Mouse (Mus musculus) adrenal gland, adult 2 months (tissue): ENCODE results near the gene Rps6ka2. TPM values are rescaled to one million over a fixed set of nuclear protein-coding genes. Genes with fewer than 3 reads are reported as not detected.
A peak's percentile ranks its signal among the peaks of the same experiment; 100 is the strongest.
"Not testable (repeated sequence)": the region's sequence is repeated elsewhere in the genome, so short reads cannot be mapped to it uniquely, and the experiment has no call there.

Source experiments
- DNase-seq: peaks from one replicate; pipeline ENCODE4 v3.0.0; 2021
- long read RNA-seq: library from polyadenylated mRNA; stranded (forward); transcript quantifications from one replicate; pipeline ENCODE4 v2.0.0, GENCODE M21; 2021
- polyA plus RNA-seq: library from polyadenylated mRNA; depleted of rRNA; stranded (reverse); fragments of >200 nt; gene quantifications from 2 replicates; pipeline ENCODE4 v1.2.3, GENCODE M21; 2012; rRNA removed
- total RNA-seq, 2 experiments: library from RNA; stranded (reverse); gene quantifications; 2 replicates each; pipeline ENCODE4 v1.2.3; 2021

Rps6ka2 gene
- total RNA-seq (10 to 100 TPM; 10.6 to 18.2 TPM), polyA plus RNA-seq (7.6 and 10.2 TPM in 2 replicates)
- long read RNA-seq, full-length matches to known transcripts = 1 of 7 reads
- long read RNA-seq, partial matches to known transcripts = 5 of 7 reads
- long read RNA-seq, other reads (novel, unspliced or antisense) = 1 of 7 reads

GRCm38 (mm10) chr17:7169627-7170303, at the start of gene Rps6ka2:
Gene Rps6ka2, plus strand, starts transcription at chr17:7170115.
- DNase-seq = peak; percentile 99

GRCm38 (mm10) chr17:7120835-7121234, 49.1 kb upstream of the Rps6ka2 start:
- DNase-seq = not testable (repeated sequence)

- not testable (repeated sequence) for DNase-seq
Observed at GRCm38 (mm10) chr17:7122554-7122953, 47.4 kb upstream of the Rps6ka2 start.

- DNase-seq = not testable (repeated sequence)
Observed at GRCm38 (mm10) chr17:7126475-7126874, 43.4 kb upstream of the Rps6ka2 start.

GRCm38 (mm10) chr17:7134002-7134401, 35.9 kb upstream of the Rps6ka2 start:
- not testable (repeated sequence) for DNase-seq

GRCm38 (mm10) chr17:7135277-7135676, 34.6 kb upstream of the Rps6ka2 start:
- DNase-seq = not testable (repeated sequence)

GRCm38 (mm10) chr17:7138186-7138925, 31.6 kb upstream of the Rps6ka2 start:
- DNase-seq = no peak

GRCm38 (mm10) chr17:7140399-7141174, 29.3 kb upstream of the Rps6ka2 start:
- no peak for DNase-seq

- DNase-seq = peak; percentile 49
Observed at GRCm38 (mm10) chr17:7142367-7142766, 27.5 kb upstream of the Rps6ka2 start.

- no peak for DNase-seq
Observed at GRCm38 (mm10) chr17:7143885-7144518, 25.9 kb upstream of the Rps6ka2 start.

GRCm38 (mm10) chr17:7145373-7146058, 24.4 kb upstream of the Rps6ka2 start:
- DNase-seq = no peak

- no peak for DNase-seq
Observed at GRCm38 (mm10) chr17:7146479-7146878, 23.4 kb upstream of the Rps6ka2 start.

GRCm38 (mm10) chr17:7147920-7148321, 22.0 kb upstream of the Rps6ka2 start:
- DNase-seq = no peak

- no peak for DNase-seq
Observed at GRCm38 (mm10) chr17:7149328-7150195, 20.4 kb upstream of the Rps6ka2 start.

- no peak for DNase-seq
Observed at GRCm38 (mm10) chr17:7151446-7152100, 18.3 kb upstream of the Rps6ka2 start.

- no peak for DNase-seq
Observed at GRCm38 (mm10) chr17:7152662-7153061, 17.3 kb upstream of the Rps6ka2 start.

- peak; percentile 27 for DNase-seq
Observed at GRCm38 (mm10) chr17:7163955-7164354, 6.0 kb upstream of the Rps6ka2 start.

- no peak for DNase-seq
Observed at GRCm38 (mm10) chr17:7165524-7165923, 4.4 kb upstream of the Rps6ka2 start.

GRCm38 (mm10) chr17:7168961-7169626, 821 bp upstream of the Rps6ka2 start:
- peak; percentile 88 for DNase-seq
